Mouse (Mus musculus): ENCODE results near the gene Ccdc162. TPM values are rescaled to one million over a fixed set of nuclear protein-coding genes. Genes with fewer than 3 reads are reported as not detected.
"Not testable (repeated sequence)": the region's sequence is repeated elsewhere in the genome, so short reads cannot be mapped to it uniquely, and the experiment has no call there.

The Ccdc162 gene
- total RNA-seq, 2 experiments from 2014 or later: 0.10 to 0.74 TPM

GRCm38 (mm10) chr10:41709341-41709740 lies 7.1 kb downstream of the Ccdc162 start:
- intact Hi-C loops (cut with DNase I): no loop called here
- peak in 1 of 2 experiments; percentile 11 for DNase-seq

- intact Hi-C loops (cut with DNase I): loop anchor here (10.0 kb wide), 1 partner anchor 105 kb away; the partner anchor contains the start of genes Cep57l1 and Sesn1
- no peak for DNase-seq
Observed at GRCm38 (mm10) chr10:41699669-41700068, 16.8 kb downstream of the Ccdc162 start.

- intact Hi-C loops (cut with DNase I): loop anchor here (10.0 kb wide), 1 partner anchor 108 kb away; the partner anchor contains the start of genes Cep57l1 and Sesn1
- peak in 1 of 2 experiments; percentile 34 for DNase-seq
Observed at GRCm38 (mm10) chr10:41697040-41697439, 19.4 kb downstream of the Ccdc162 start.

GRCm38 (mm10) chr10:41690978-41691377 lies 25.5 kb downstream of the Ccdc162 start:
- intact Hi-C loops (cut with DNase I): loop anchor here (10.0 kb wide), 1 partner anchor 114 kb away; the partner anchor contains the start of genes Cep57l1 and Sesn1
- no peak for DNase-seq

- intact Hi-C loops (cut with DNase I): loop anchor here (5.0 to 10.0 kb wide), 5 partner anchors 115 to 685 kb away; partner anchors contain the start of genes Ak9, Cep57l1, Fig4 and Sesn1
- DNase-seq: peak; percentile 53 to 73
Observed at GRCm38 (mm10) chr10:41689941-41690887, 26.2 kb downstream of the Ccdc162 start.

- DNase-seq: peak in 1 of 2 experiments; percentile 22
- intact Hi-C loops (cut with DNase I): loop anchor here (1.0 to 10.0 kb wide), 4 partner anchors 166 to 680 kb away; partner anchors contain the start of genes Ak9 and Fig4
Observed at GRCm38 (mm10) chr10:41684548-41684996, 31.9 kb downstream of the Ccdc162 start.

- peak; percentile 84 to 92 for DNase-seq
- intact Hi-C loops (cut with DNase I): loop anchor here (10.0 kb wide), 3 partner anchors 248 to 678 kb away; partner anchors contain the start of genes Ak9 and Fig4
Observed at GRCm38 (mm10) chr10:41682546-41683393, 33.7 kb downstream of the Ccdc162 start.

- intact Hi-C loops (cut with DNase I): no loop called here
Observed at GRCm38 (mm10) chr10:41678746-41679360, 37.6 kb downstream of the Ccdc162 start.

GRCm38 (mm10) chr10:41677396-41677795 lies 39.0 kb downstream of the Ccdc162 start:
- intact Hi-C loops (cut with DNase I): no loop called here
- no peak for DNase-seq

More at GRCm38 (mm10) chr10:41678746-41679360, 37.6 kb downstream of the Ccdc162 start:
- DNase-seq: peak; percentile 60 to 71

- DNase-seq: no peak
- intact Hi-C loops (cut with DNase I): no loop called here
Observed at GRCm38 (mm10) chr10:41676661-41677061, 39.8 kb downstream of the Ccdc162 start.

- DNase-seq: no peak
Observed at GRCm38 (mm10) chr10:41675842-41676571, 40.4 kb downstream of the Ccdc162 start.

GRCm38 (mm10) chr10:41675243-41675642 lies 41.2 kb downstream of the Ccdc162 start:
- DNase-seq: no peak
- intact Hi-C loops (cut with DNase I): no loop called here

More at GRCm38 (mm10) chr10:41675842-41676571, 40.4 kb downstream of the Ccdc162 start:
- intact Hi-C loops (cut with DNase I): no loop called here

- DNase-seq: no peak
- intact Hi-C loops (cut with DNase I): no loop called here
Observed at GRCm38 (mm10) chr10:41674362-41674761, 42.1 kb downstream of the Ccdc162 start.

GRCm38 (mm10) chr10:41670196-41670595 lies 46.2 kb downstream of the Ccdc162 start:
- no peak for DNase-seq
- intact Hi-C loops (cut with DNase I): no loop called here

GRCm38 (mm10) chr10:41665498-41665897 lies 50.9 kb downstream of the Ccdc162 start:
- intact Hi-C loops (cut with DNase I): no loop called here
- no peak for DNase-seq

GRCm38 (mm10) chr10:41659671-41660070 lies 56.8 kb downstream of the Ccdc162 start:
- intact Hi-C loops (cut with DNase I); DNase-seq: not testable (repeated sequence)

- intact Hi-C loops (cut with DNase I); DNase-seq: not testable (repeated sequence)
Observed at GRCm38 (mm10) chr10:41655684-41656083, 60.8 kb downstream of the Ccdc162 start.

GRCm38 (mm10) chr10:41652988-41653387 lies 63.4 kb downstream of the Ccdc162 start:
- no peak for DNase-seq
- intact Hi-C loops (cut with DNase I): no loop called here

All from heart, postnatal 14 days (tissue).